Mouse (Mus musculus): ENCODE measurements around the gene Olfr1178.

GRCm38 (mm10) chr2:88449031-88449430 is 62.2 kb downstream of the Olfr1178 start, which contains the start of gene Gm13757:
- TF ChIP-seq CTCF (IDR thresholded peaks at IDR 0.05; ENCODE audit: control insufficient read depth, insufficient read depth, low read length) = no peak
- TF ChIP-seq POLR2A (IDR thresholded peaks at IDR 0.05; ENCODE audit: borderline replicate concordance, control insufficient read depth, low read depth, low read length) = no peak

Data from bone marrow, adult 2 months (tissue).